Mouse (Mus musculus) cerebellum, adult 18-20 months (tissue): ENCODE measurements around the gene Nrg3.
"Not testable (repeated sequence)": the region's sequence is repeated elsewhere in the genome, so short reads cannot be mapped to it uniquely, and the experiment has no call there.

ENCODE experiments used
- DNase-seq, 2 experiments: peaks; one replicate each; pipeline ENCODE4 v3.0.0; 2021

Gene Nrg3

GRCm38 (mm10) chr14:39191946-39192345, 280.9 kb downstream of the Nrg3 start:
- peak in 1 of 2 experiments; percentile 17 for DNase-seq

- DNase-seq = peak; percentile 54 to 68
These were observed 299.2 kb downstream of the Nrg3 start for GRCm38 (mm10) chr14:39173709-39174108.

GRCm38 (mm10) chr14:39160140-39160539, 312.7 kb downstream of the Nrg3 start:
- DNase-seq = no peak

GRCm38 (mm10) chr14:39155462-39155861, 317.4 kb downstream of the Nrg3 start:
- no peak for DNase-seq

GRCm38 (mm10) chr14:39129766-39130165, 343.1 kb downstream of the Nrg3 start:
- no peak for DNase-seq

- DNase-seq = no peak
These were observed 354.9 kb downstream of the Nrg3 start for GRCm38 (mm10) chr14:39117977-39118376.

- DNase-seq = not testable (repeated sequence)
These were observed 356.2 kb downstream of the Nrg3 start for GRCm38 (mm10) chr14:39116522-39117231.

- peak; percentile 30 to 59 for DNase-seq
These were observed 363.3 kb downstream of the Nrg3 start for GRCm38 (mm10) chr14:39109566-39109965.

GRCm38 (mm10) chr14:39106776-39107175, 366.1 kb downstream of the Nrg3 start:
- DNase-seq = peak; percentile 15 to 23

GRCm38 (mm10) chr14:39095219-39095618, 377.7 kb downstream of the Nrg3 start:
- no peak for DNase-seq

GRCm38 (mm10) chr14:39079461-39079860, 393.4 kb downstream of the Nrg3 start:
- no peak for DNase-seq

GRCm38 (mm10) chr14:39051542-39051941, 421.3 kb downstream of the Nrg3 start:
- no peak for DNase-seq

GRCm38 (mm10) chr14:39049021-39049420, 423.9 kb downstream of the Nrg3 start:
- DNase-seq = no peak

- no peak for DNase-seq
These were observed 428.6 kb downstream of the Nrg3 start for GRCm38 (mm10) chr14:39044290-39044689.

- DNase-seq = peak; percentile 8 to 16
These were observed 429.1 kb downstream of the Nrg3 start for GRCm38 (mm10) chr14:39043793-39044192.

GRCm38 (mm10) chr14:39043384-39043783, 429.5 kb downstream of the Nrg3 start:
- DNase-seq = peak in 1 of 2 experiments; percentile 3

- peak; percentile 21 to 45 for DNase-seq
These were observed 433.8 kb downstream of the Nrg3 start for GRCm38 (mm10) chr14:39039046-39039445.

- DNase-seq = no peak
These were observed 438.4 kb downstream of the Nrg3 start for GRCm38 (mm10) chr14:39034482-39034881.

GRCm38 (mm10) chr14:39023065-39023464, 449.8 kb downstream of the Nrg3 start:
- DNase-seq = no peak

GRCm38 (mm10) chr14:39014126-39014525, 458.8 kb downstream of the Nrg3 start:
- no peak for DNase-seq

- no peak for DNase-seq
These were observed 475.0 kb downstream of the Nrg3 start for GRCm38 (mm10) chr14:38997843-38998242.

- DNase-seq = no peak
These were observed 480.4 kb downstream of the Nrg3 start for GRCm38 (mm10) chr14:38992574-38992866.

GRCm38 (mm10) chr14:38991847-38992573, 480.9 kb downstream of the Nrg3 start:
- DNase-seq = peak; percentile 35 to 45

- no peak for DNase-seq
These were observed 513.5 kb downstream of the Nrg3 start for GRCm38 (mm10) chr14:38959367-38959766.
